Mouse (Mus musculus): ENCODE results near the gene Spsb1. TPM values are rescaled to one million over a fixed set of nuclear protein-coding genes. Genes with fewer than 3 reads are reported as not detected.

The Spsb1 gene
- total RNA-seq, 2 experiments from 2014 or later, result 5.5 to 16.1 TPM

- Histone ChIP-seq H3K4me3 (peak overlapping the region; percentile 26), H3K27ac (peak overlapping the region; percentile 97)
- intact Hi-C loops (cut with DNase I), result no loop called here
- peak; percentile 49 for DNase-seq
- TF ChIP-seq CTCF (IDR thresholded peaks at IDR 0.05), result no peak
Measured at GRCm38 (mm10) chr4:149994218-149994617, 39.4 kb upstream of the Spsb1 start.

DNA sequence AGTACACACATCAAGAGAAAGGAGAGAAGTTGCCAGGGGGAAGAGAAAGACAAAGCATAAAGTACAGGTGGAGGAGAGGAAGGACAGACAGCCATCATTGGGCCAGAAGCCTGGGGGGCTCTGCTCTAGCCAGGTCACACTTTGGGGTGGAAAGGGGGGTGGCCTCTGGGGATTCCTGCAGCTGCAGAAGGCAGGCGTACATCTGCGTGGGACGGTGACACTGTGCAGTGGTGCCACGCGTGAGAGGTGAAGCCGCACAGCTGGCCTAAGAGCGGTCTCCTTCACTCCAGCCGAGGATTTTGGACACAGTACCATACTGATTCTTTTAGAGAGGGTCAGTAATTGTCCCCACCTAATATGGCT lies 37.8 kb upstream of the Spsb1 start:
- Histone ChIP-seq H3K27ac (peak overlapping the region; percentile 97), H3K4me3 (0 out of 2 replicates have a peak overlapping the region, but pooled peaks have one; percentile 2)
- intact Hi-C loops (cut with DNase I), result no loop called here
- no peak for DNase-seq
- no peak for TF ChIP-seq CTCF (IDR thresholded peaks at IDR 0.05)

DNA sequence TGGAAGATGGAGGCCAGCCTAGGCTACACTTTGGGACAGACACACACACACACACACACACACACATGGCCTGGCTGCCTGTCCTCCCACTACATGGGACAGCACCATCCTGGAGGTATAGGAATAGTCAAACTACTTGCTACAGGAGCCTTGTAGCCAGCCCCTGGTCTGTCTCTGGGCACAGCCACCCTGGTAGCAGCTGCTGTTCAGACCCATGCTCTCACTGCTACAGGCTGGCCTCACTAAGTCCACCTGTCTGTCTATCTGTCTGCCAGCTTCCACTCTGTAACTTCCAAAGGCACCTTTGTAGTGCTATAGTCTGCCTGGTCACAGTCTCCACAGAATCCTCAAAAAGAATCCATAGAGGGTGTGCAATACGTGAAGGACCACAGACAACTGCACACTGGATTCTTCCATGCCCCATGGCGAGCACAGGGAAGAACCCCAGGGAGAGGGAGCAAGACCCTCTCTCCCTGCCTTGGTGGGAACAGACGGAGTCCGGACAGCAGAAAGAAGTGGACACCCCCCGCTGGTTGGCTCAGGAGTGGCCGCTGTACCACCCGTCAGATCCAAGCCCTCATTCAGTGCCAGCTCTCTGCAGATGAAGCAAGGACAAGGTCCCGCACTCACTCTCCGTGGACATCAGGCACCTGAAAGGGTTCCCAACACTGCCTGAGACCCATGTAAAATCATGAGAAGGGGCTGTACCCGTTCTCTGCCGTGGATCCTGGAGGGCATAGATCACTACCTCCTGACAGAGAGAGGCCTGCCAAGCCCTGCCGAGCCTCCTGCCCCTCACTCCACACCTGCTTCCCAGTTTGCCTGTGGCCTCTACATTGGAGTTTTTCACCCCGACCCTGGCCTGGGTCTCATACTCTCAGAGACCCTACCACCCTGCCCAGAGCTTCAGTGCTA lies 37.2 kb upstream of the Spsb1 start:
- intact Hi-C loops (cut with DNase I), result no loop called here
- no peak for TF ChIP-seq CTCF (IDR thresholded peaks at IDR 0.05)
- DNase-seq, result peak; percentile 46
- 0 out of 2 replicates have a peak overlapping the region, but pooled peaks have one; percentile 2 for H3K4me3 ChIP-seq
- H3K27ac ChIP-seq, result peak overlapping the region; percentile 97

- DNase-seq, result no peak
- intact Hi-C loops (cut with DNase I), result no loop called here
- Histone ChIP-seq H3K4me3 (peak overlapping the region; percentile 30; the same call in 1 of the 2 replicates), H3K27ac (peak overlapping the region; percentile 97)
- TF ChIP-seq CTCF (IDR thresholded peaks at IDR 0.05), result no peak
Measured at GRCm38 (mm10) chr4:149990954-149991633, 36.3 kb upstream of the Spsb1 start.

DNA sequence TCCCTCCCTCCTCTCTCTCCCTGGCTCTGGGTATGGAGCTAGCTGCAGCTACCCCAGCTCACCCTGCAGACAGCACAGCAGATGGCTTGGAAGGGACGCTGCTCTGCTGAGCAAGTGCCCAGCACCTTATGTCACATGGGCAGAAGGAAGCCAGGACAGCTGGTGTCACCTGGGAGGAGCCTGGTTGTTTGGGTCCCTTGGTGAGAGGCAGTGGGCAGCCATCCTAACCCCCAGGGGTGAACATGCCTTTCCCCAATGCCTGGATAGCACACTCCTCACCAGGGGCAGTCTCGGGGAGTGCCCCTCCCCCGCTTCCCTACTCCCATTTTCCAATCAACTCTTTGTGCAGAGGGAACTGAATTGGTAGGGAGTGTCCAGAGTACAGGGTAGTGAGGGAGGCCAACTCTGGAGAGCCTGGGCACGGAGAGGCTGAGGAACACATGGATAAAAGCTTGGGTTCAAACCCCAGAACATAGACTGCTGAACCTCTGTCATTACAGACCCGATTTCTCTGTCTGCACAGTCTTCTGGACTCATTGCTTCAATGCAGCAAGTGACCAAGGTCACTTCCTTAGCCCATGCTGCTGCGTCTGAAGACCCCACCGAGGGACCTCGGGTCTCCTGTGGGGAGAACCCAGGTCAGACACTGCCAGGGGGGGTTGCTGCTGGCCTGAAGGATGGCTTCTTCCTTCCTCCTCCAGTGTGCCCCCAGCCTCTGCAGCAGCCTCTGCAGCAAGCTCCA lies 35.5 kb upstream of the Spsb1 start:
- TF ChIP-seq CTCF (IDR thresholded peaks at IDR 0.05), result no peak
- peak; percentile 90 for DNase-seq
- Histone ChIP-seq H3K4me3 (peak overlapping the region; percentile 30), H3K27ac (peak overlapping the region; percentile 97)
- intact Hi-C loops (cut with DNase I), result no loop called here

- H3K27ac ChIP-seq, result peak overlapping the region; percentile 97
- intact Hi-C loops (cut with DNase I), result no loop called here
- peak; percentile 96 for DNase-seq
Measured at GRCm38 (mm10) chr4:149988931-149989556, 34.2 kb upstream of the Spsb1 start.

GRCm38 (mm10) chr4:149988301-149988700 lies 33.5 kb upstream of the Spsb1 start:
- peak; percentile 65 for DNase-seq
- intact Hi-C loops (cut with DNase I), result no loop called here
- peak overlapping the region; percentile 67 for H3K4me3 ChIP-seq
- H3K27ac ChIP-seq, result peak overlapping the region; percentile 97
- no peak for TF ChIP-seq CTCF (IDR thresholded peaks at IDR 0.05)

More at GRCm38 (mm10) chr4:149988931-149989556, 34.2 kb upstream of the Spsb1 start:
- TF ChIP-seq CTCF (IDR thresholded peaks at IDR 0.05), result no peak
- peak overlapping the region; percentile 67 for H3K4me3 ChIP-seq

- Histone ChIP-seq H3K4me3 (no peak overlapping the region), H3K27ac (peak overlapping the region; percentile 57)
- intact Hi-C loops (cut with DNase I), result no loop called here
- DNase-seq, result no peak
- no peak for TF ChIP-seq CTCF (IDR thresholded peaks at IDR 0.05)
Measured at GRCm38 (mm10) chr4:149986671-149987417, 32.0 kb upstream of the Spsb1 start.

DNA sequence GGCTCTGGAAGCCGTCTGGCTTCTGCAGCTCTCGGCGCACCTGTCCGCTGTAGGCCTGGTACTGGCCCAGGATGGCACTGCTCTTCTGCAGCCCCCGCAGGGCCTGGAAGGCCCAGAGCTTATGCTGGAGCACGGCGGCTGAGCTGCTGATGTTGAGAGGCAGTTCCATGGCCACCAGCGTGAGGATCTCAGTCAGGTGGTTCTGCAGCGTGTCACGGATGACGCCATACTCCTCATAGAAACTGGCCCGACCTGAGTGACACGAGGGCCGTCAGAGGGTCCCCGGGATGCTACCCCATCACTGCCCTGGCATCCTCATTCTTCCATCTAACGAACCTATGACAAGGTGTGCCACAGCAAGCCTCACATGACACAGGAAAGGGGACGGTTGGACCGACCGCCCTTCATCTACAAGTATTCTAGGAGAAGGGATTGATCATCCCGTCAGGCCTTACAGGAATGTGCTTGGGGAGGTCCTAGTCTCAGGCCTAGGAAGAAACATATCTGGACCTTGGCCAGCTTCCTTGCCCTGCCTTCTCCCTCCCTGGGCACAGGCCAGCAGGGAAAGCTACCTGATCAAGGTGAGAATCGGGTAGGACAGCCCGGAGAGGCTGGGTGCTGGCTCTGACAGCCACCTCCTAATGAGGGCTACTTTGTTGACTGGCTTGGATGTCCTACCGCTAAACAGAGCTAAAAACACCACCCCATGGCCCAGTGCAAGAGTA lies 29.2 kb upstream of the Spsb1 start:
- DNase-seq, result peak; percentile 17
- no peak for TF ChIP-seq CTCF (IDR thresholded peaks at IDR 0.05)
- Histone ChIP-seq H3K27ac (peak overlapping the region; percentile 35; the same call in 1 of the 2 replicates), H3K4me3 (no peak overlapping the region)
- intact Hi-C loops (cut with DNase I), result loop anchor here (5.0 kb wide), 1 partner anchor 177 kb away; no protein-coding TSS in a partner anchor

GRCm38 (mm10) chr4:149982154-149982553 lies 27.3 kb upstream of the Spsb1 start:
- no peak for TF ChIP-seq CTCF (IDR thresholded peaks at IDR 0.05)
- H3K4me3 ChIP-seq, result no peak overlapping the region
- DNase-seq, result peak; percentile 67
- intact Hi-C loops (cut with DNase I), result loop anchor here (5.0 kb wide), 1 partner anchor 175 kb away; no protein-coding TSS in a partner anchor
- H3K27ac ChIP-seq, result peak overlapping the region; percentile 71
